Mouse (Mus musculus) gastrocnemius, adult 2 months (tissue): Measurements from ENCODE around the gene Snap25. TPM values are rescaled to one million over a fixed set of nuclear protein-coding genes. Genes with fewer than 3 reads are reported as not detected.

ENCODE experiments used
- DNase-seq: peaks from one replicate; pipeline ENCODE4 v3.0.0; 2022
- H3K27ac ChIP-seq: fragments of 200-600 bp; 2 replicates; pipeline ENCODE4 v1.8.1; 2022; ENCODE audit warnings: mild to moderate bottlenecking
- H3K4me3 ChIP-seq: fragments of 200-600 bp; 2 replicates; pipeline ENCODE4 v1.8.1; 2022; ENCODE audit warnings: mild to moderate bottlenecking, moderate library complexity
- CTCF ChIP-seq: fragments of 200-600 bp; IDR thresholded peaks from 2 replicates; pipeline ENCODE4 v1.8.1; 2022; ENCODE audit warnings: antibody characterized with exemption, mild to moderate bottlenecking, moderate library complexity
- intact Hi-C: fragments of 180-260 bp; cut with DNase I; formaldehyde crosslinking; loops from one replicate; pipeline ENCODE4 v1.15.1; 2025
- total RNA-seq, 2 experiments: library from RNA; stranded (reverse); gene quantifications; 2 replicates each; pipeline ENCODE4 v1.2.3; 2021

Gene Snap25
- total RNA-seq, 2 experiments from 2014 or later, result not detected

DNA sequence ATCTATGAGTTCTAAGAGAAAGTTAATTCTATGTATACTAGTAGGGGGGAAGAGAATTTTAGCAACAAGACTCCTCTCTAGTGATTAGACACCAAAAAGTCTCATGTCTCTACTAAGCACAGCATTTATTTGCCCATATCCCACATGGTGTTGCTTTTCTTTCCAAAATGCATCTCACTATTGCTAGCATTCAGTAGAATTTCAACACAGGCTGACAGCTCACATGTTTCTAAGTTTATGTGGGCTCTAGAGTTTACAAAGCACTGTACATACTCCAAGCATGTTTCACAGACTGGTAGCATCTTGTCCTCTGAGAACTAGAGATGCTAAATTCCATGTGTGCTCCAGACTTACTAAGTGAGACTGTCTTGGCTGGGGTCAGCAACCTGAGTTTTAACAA is 87.8 kb downstream of the Snap25 start:
- Histone ChIP-seq H3K4me3 (no peak overlapping the region), H3K27ac (no peak overlapping the region)
- no peak for DNase-seq
- no peak for TF ChIP-seq CTCF
- intact Hi-C loops, result no loop called here

DNA sequence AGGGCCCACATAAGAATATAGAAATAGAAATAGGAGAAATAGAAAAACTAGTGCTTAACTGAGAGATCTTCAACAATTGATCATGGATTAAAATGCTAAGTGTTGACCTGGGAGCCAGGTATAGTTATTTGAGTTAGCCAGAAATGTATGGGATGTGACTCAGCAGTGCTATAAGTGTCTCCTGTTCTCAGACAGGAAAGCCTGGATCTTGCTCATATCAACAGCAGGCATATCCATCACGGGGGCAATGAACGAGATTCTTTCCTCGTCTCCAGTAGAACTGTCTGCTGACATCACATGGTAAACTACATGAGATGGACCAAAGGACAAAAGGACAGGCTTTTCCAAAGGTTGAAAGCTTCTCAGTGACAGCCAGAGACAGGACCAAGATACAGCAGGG is 88.8 kb downstream of the Snap25 start:
- no peak for DNase-seq
- Histone ChIP-seq H3K27ac (no peak overlapping the region), H3K4me3 (no peak overlapping the region)
- intact Hi-C loops, result no loop called here
- TF ChIP-seq CTCF, result no peak

GRCm38 (mm10) chr2:136803142-136803541 is 89.9 kb downstream of the Snap25 start:
- Histone ChIP-seq H3K4me3 (no peak overlapping the region), H3K27ac (no peak overlapping the region)
- DNase-seq, result no peak
- intact Hi-C loops, result no loop called here
- no peak for TF ChIP-seq CTCF

DNA sequence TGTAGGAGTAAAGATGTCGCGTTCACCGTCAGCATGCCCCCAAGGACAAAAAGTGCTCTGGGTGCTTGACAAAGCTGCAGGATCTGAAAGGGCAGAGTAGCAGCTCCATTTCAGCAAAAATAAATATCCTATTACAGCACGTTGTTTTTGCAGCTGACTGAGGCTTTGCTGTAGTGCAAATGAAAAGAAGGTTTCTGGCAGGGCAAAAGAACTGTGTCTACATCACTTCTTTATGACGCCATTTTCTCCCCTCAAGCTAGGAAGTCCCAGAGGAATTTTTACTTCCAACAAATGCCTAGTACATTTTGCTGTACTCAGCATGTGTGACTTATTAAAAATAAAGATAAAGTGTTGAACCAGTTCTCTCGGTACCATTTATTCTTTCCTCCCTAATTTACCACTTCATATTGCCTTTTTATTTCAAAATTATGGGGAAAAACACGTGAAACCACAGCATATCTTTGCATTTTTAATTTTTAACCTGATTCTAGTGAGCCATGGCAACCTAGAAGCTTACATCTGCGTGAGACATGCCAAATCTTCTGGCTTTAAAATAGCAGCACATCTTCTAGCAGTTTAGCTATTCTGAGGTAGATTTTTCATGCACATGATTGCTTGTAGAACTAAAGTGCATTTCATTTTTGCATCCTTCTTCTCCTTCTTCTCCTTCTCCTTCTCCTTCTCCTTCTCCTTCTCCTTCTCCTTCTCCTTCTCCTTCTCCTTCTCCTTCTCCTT is 94.9 kb downstream of the Snap25 start:
- Histone ChIP-seq H3K4me3 (no peak overlapping the region), H3K27ac (no peak overlapping the region)
- intact Hi-C loops, result no loop called here
- DNase-seq, result no peak
- TF ChIP-seq CTCF, result no peak

- TF ChIP-seq CTCF, result no peak
- no peak for DNase-seq
- Histone ChIP-seq H3K4me3 (no peak overlapping the region), H3K27ac (no peak overlapping the region)
- intact Hi-C loops, result no loop called here
Observed at GRCm38 (mm10) chr2:136811331-136811730, 98.1 kb downstream of the Snap25 start.

DNA sequence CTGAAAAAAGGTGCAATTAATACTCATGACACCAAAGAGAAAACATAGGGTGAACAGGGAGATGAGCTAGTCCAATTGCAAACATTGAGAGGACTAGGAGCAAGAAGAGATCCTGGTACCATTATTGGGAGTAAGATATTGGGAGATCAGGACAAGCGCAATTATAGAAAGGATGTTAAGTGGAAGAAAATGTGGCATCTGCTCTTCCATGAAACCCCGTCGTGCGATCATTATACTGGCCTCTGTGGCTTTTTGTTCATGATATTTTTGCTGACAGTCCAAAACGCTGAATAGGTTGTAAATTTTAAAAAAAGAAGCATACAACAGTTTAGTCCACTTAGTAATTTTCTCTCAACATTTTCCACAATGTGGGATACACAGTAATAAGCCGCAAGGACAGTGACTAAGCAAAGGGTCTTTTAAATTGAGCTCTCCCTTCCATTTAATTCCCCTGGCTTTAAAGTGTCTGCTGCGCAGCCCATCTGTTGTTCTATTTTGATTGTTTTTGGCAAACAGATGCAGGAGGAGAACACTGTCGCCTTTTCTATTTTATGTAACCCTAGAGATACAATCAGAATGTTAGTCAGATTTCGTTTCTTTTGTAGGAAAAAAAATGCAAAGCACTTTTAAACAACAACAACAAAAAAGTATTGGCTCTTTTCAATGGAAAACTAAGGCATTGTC is 103.6 kb downstream of the Snap25 start:
- TF ChIP-seq CTCF, result no peak
- H3K4me3 ChIP-seq, result no peak overlapping the region
- DNase-seq, result no peak
- no peak overlapping the region for H3K27ac ChIP-seq
- intact Hi-C loops, result no loop called here

- no peak overlapping the region for H3K27ac ChIP-seq
- no peak for DNase-seq
- intact Hi-C loops, result no loop called here
- no peak overlapping the region for H3K4me3 ChIP-seq
- TF ChIP-seq CTCF, result no peak
Observed at GRCm38 (mm10) chr2:136823751-136824716, 110.8 kb downstream of the Snap25 start.

DNA sequence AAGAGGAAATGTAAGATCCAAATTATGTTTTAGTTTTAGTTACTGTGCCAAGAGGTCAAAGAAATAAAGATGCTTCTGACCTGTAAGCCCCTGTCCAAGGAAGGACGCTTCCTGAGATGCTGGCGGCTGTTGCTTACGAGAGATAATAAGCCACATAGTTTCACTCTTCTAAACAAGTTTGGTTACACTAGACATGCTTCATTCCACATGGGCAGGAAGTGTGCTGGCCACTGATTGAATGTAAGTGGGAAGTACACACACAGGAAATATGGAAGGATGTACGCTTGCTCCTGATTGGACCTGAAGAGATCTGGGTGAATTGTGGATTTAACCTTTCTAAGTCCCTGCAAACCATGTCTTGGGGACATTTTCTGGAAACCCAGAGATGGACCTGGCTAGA is 114.4 kb downstream of the Snap25 start:
- Histone ChIP-seq H3K27ac (no peak overlapping the region), H3K4me3 (no peak overlapping the region)
- intact Hi-C loops, result no loop called here
- TF ChIP-seq CTCF, result no peak
- DNase-seq, result no peak

Other genes with a start within 250 kb of the Snap25 start
- under 1 TPM; 0.25 to 0.51 TPM for gene Ankef1, start 211.5 kb upstream of the Snap25 start, total RNA-seq
- 10 to 100 TPM; 15.3 to 37.8 TPM for gene AL731706.2, start 172.2 kb downstream of the Snap25 start, total RNA-seq
- 1 to 10 TPM; 2.6 to 4.8 TPM for gene Slx4ip, start 177.8 kb downstream of the Snap25 start, total RNA-seq
- gene AL731706.1, start 177.9 kb downstream of the Snap25 start, total RNA-seq, result 10 to 100 TPM; 22.5 to 28.0 TPM
- gene Mkks, start 177.9 kb downstream of the Snap25 start, total RNA-seq, result 10 to 100 TPM; 33.5 to 38.2 TPM